ENCODE assay signal across 31 mouse cellular contexts in genomic region chr1:23342864-23343263, GRCm38 (mm10). TPM values are rescaled to one million over a fixed set of nuclear protein-coding genes. Genes with fewer than 3 reads are reported as not detected.
DNase-seq lines count a peak whose midpoint lies in the region; ATAC-seq and TF ChIP-seq lines count a peak whose summit lies in the region.
"Had no signal": no experiment of that assay in that cellular context is flagged by ENCODE, and none has a peak within 500 bp of the region (broad histone marks: within the 10 kb centered on the region; RNA-seq: fewer than 3 reads in every experiment).

No protein-coding gene starts in this region.

- TF ChIP-seq CTCF in brain, embryonic 14.5 days (IDR thresholded peaks at IDR 0.05; ENCODE audit: borderline replicate concordance, extremely low read depth, insufficient read depth, insufficient read length), result no peak

- H3K27ac ChIP-seq in midbrain, embryonic 13.5 days, result no peak overlapping the region
- no peak overlapping the region for H3K27ac ChIP-seq in midbrain, embryonic 10.5 days (replicated peaks)
- no peak overlapping the region for H3K27ac ChIP-seq in midbrain, embryonic 16.5 days (ENCODE audit: low read length)
- H3K27ac ChIP-seq in forebrain, embryonic 10.5 days, result no peak overlapping the region
- H3K27ac ChIP-seq: embryonic facial prominence, embryonic 10.5 days; embryonic facial prominence, embryonic 13.5 days; forebrain, embryonic 13.5 days; heart, adult 2 months; heart, embryonic 10.5 days; heart, embryonic 13.5 days; hindbrain, embryonic 14.5 days; hindbrain, postnatal 0 days had no signal

- no peaks in the 10 kb centered on the region for H3K36me3 ChIP-seq in midbrain, embryonic 13.5 days
- H3K36me3 ChIP-seq in midbrain, embryonic 10.5 days, result no peaks in the 10 kb centered on the region
- H3K36me3 ChIP-seq in midbrain, embryonic 16.5 days (ENCODE audit: control insufficient read depth, insufficient read depth, low read length), result no peaks in the 10 kb centered on the region
- H3K36me3 ChIP-seq in forebrain, embryonic 10.5 days (replicated peaks), result no peaks in the 10 kb centered on the region
- H3K36me3 ChIP-seq: embryonic facial prominence, embryonic 10.5 days; embryonic facial prominence, embryonic 13.5 days; G1E; heart, embryonic 10.5 days; heart, embryonic 13.5 days had no signal

- DNase-seq in midbrain, embryonic 10.5 days (ENCODE audit: low spot score), result no peak
- DNase-seq in brain, embryonic 14.5 days (ENCODE audit: low read depth), result peak; percentile 19
- no peak for DNase-seq in forebrain, embryonic 10.5 days (ENCODE audit: extremely low spot score, low spot score)
- DNase-seq in cerebellum, adult 9-11 months, result no peak
- DNase-seq: adrenal gland, postnatal 10 days; adrenal gland, postnatal 36 days; B cell, adult 2 months; cerebellum, adult 11 months; cerebellum, adult 2 months; cerebellum, postnatal 10 days; cerebellum, postnatal 36 days; embryo, embryonic 11 days; gastrocnemius, postnatal 10 days; gastrocnemius, postnatal 36 days; heart, adult 2 months; heart, postnatal 14 days; heart, postnatal 4 days had no signal

- H3K9me3 ChIP-seq in midbrain, embryonic 13.5 days, result no peaks in the 10 kb centered on the region
- H3K9me3 ChIP-seq in midbrain, embryonic 10.5 days (replicated peaks), result no peaks in the 10 kb centered on the region
- H3K9me3 ChIP-seq in midbrain, embryonic 16.5 days (replicated peaks; ENCODE audit: control insufficient read depth, low read length, poor library complexity, severe bottlenecking), result no peaks in the 10 kb centered on the region
- no peaks in the 10 kb centered on the region for H3K9me3 ChIP-seq in forebrain, embryonic 10.5 days
- H3K9me3 ChIP-seq: embryonic facial prominence, embryonic 10.5 days; embryonic facial prominence, embryonic 13.5 days; forebrain, embryonic 13.5 days; G1E; heart, embryonic 10.5 days; heart, embryonic 13.5 days had no signal

- no peak for TF ChIP-seq POLR2A in brain, embryonic 14.5 days (IDR thresholded peaks at IDR 0.05; ENCODE audit: borderline replicate concordance, extremely low read depth, insufficient read depth, insufficient read length, poor library complexity, severe bottlenecking)

- H3K4me2 ChIP-seq in midbrain, embryonic 13.5 days (replicated peaks), result no peak overlapping the region
- H3K4me2 ChIP-seq in midbrain, embryonic 16.5 days (ENCODE audit: low read length), result no peak overlapping the region
- H3K4me2 ChIP-seq: embryonic facial prominence, embryonic 13.5 days; forebrain, embryonic 13.5 days; heart, embryonic 13.5 days; hindbrain, embryonic 14.5 days had no signal

- no peak overlapping the region for H3K4me3 ChIP-seq in midbrain, embryonic 13.5 days (replicated peaks)
- H3K4me3 ChIP-seq in midbrain, embryonic 10.5 days, result no peak overlapping the region
- no peak overlapping the region for H3K4me3 ChIP-seq in midbrain, embryonic 16.5 days (ENCODE audit: low read depth, low read length)
- H3K4me3 ChIP-seq in forebrain, embryonic 10.5 days, result no peak overlapping the region
- H3K4me3 ChIP-seq: embryonic facial prominence, embryonic 10.5 days; embryonic facial prominence, embryonic 13.5 days; erythroblast, embryonic 14.5 days; forebrain, embryonic 13.5 days; heart, adult 2 months; heart, embryonic 10.5 days; heart, embryonic 13.5 days had no signal

- H3K4me1 ChIP-seq in midbrain, embryonic 13.5 days (replicated peaks), result 0 out of 2 replicates have a peak, but pooled peaks cover 3% of the 10 kb centered on the region
- H3K4me1 ChIP-seq in midbrain, embryonic 10.5 days, result no peaks in the 10 kb centered on the region
- H3K4me1 ChIP-seq in midbrain, embryonic 16.5 days (ENCODE audit: control insufficient read depth, insufficient read depth, low read length), result peaks cover 7% of the 10 kb centered on the region
- no peaks in the 10 kb centered on the region for H3K4me1 ChIP-seq in forebrain, embryonic 10.5 days
- H3K4me1 ChIP-seq: embryonic facial prominence, embryonic 10.5 days; embryonic facial prominence, embryonic 13.5 days; forebrain, embryonic 13.5 days; heart, embryonic 10.5 days; heart, embryonic 13.5 days had no signal

- no peaks in the 10 kb centered on the region for H3K27me3 ChIP-seq in midbrain, embryonic 13.5 days
- no peaks in the 10 kb centered on the region for H3K27me3 ChIP-seq in midbrain, embryonic 10.5 days (ENCODE audit: low read depth, poor library complexity, severe bottlenecking)
- H3K27me3 ChIP-seq in midbrain, embryonic 16.5 days (ENCODE audit: control insufficient read depth, insufficient read depth, low read depth, low read length), result no peaks in the 10 kb centered on the region
- H3K27me3 ChIP-seq in forebrain, embryonic 10.5 days (ENCODE audit: poor library complexity, severe bottlenecking), result no peaks in the 10 kb centered on the region
- H3K27me3 ChIP-seq: CH12.LX; embryonic facial prominence, embryonic 13.5 days; forebrain, embryonic 13.5 days; heart, embryonic 13.5 days had no signal

- ATAC-seq in midbrain, embryonic 13.5 days, result 0 out of 2 replicates have a peak, but pooled peaks have one; percentile 53
- ATAC-seq in midbrain, embryonic 16.5 days, result peak; percentile 64; the same call in 1 of the 2 replicates
- ATAC-seq: forebrain, embryonic 13.5 days; forebrain, embryonic 16.5 days; hindbrain, postnatal 0 days; Patski had no signal

- WGBS in midbrain, embryonic 13.5 days, result 65% methylated on average over 4 of the region's 4 CpGs
- WGBS in midbrain, embryonic 10.5 days, result 88% methylated on average over 4 of the region's 4 CpGs
- WGBS in midbrain, embryonic 16.5 days, result 64% methylated on average over 4 of the region's 4 CpGs
- 89% methylated on average over 4 of the region's 4 CpGs for WGBS in forebrain, embryonic 10.5 days

- H3K9ac ChIP-seq in midbrain, embryonic 13.5 days (replicated peaks), result no peak overlapping the region
- no peak overlapping the region for H3K9ac ChIP-seq in midbrain, embryonic 16.5 days (ENCODE audit: low read depth, low read length)
- H3K9ac ChIP-seq: embryonic facial prominence, embryonic 13.5 days; forebrain, embryonic 13.5 days; heart, embryonic 13.5 days; hindbrain, embryonic 14.5 days had no signal

RNA-seq across cellular contexts. Expression of gene Ogfrl1, which starts 54.7 kb away (rescaled TPM):
- polyA plus RNA-seq in midbrain, embryonic 13.5 days (2015; fragmentation: Nextera tagmentation; extraction: Ambion mirVana), result 5.9 and 7.8 TPM in 2 replicates
- 3.4 and 4.2 TPM in 2 replicates for polyA plus RNA-seq in midbrain, embryonic 10.5 days (2016; fragmentation: Nextera tagmentation; extraction: Ambion mirVana)
- polyA plus RNA-seq in brain, embryonic 14.5 days (2012; rRNA removed), result 13.8 and 14.9 TPM in 2 replicates
- polyA plus RNA-seq in midbrain, embryonic 16.5 days (2015; fragmentation: Nextera tagmentation; extraction: Ambion mirVana), result 10.3 and 12.3 TPM in 2 replicates
- 4.8 and 6.3 TPM in 2 replicates for polyA plus RNA-seq in forebrain, embryonic 10.5 days (2016; fragmentation: Nextera tagmentation; extraction: Ambion mirVana)
